Mouse (Mus musculus): ENCODE results near the gene Sgcd.

Sgcd gene

GRCm38 (mm10) chr11:47250301-47250700 lies 738.5 kb downstream of the Sgcd start:
- DNase-seq = no peak

- no peak for DNase-seq
Observed at GRCm38 (mm10) chr11:47248345-47248893, 740.4 kb downstream of the Sgcd start.

DNA sequence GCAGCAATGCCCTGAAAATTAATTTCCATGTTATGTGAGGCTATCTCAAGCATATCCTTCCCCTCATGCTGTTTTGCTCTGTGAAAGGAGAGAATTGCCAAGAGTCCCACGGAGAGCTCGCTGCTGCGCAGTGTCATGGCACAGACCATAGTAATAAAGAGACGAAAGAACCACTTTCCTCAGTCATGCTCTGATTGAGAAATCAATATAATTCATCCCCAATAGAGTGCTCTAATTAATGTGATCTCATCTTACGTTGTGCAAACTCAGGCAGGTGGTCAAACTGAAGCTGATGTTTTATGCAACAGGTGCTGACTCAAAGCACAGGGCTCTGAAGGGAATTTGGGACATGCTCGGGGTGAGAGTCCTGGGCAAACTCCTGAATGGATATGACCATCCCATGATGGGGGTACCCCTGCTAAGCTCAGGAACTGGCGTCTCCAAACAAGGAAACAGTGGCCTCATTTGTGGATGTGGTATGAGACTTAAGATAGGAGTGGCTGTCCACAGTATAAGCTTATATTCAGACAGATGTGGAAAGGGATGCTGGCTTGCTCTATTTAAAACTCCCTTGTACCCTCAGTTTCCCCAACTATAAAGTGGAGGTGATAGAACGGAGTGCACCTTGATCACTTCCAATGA lies 740.9 kb downstream of the Sgcd start:
- no peak for DNase-seq

DNA sequence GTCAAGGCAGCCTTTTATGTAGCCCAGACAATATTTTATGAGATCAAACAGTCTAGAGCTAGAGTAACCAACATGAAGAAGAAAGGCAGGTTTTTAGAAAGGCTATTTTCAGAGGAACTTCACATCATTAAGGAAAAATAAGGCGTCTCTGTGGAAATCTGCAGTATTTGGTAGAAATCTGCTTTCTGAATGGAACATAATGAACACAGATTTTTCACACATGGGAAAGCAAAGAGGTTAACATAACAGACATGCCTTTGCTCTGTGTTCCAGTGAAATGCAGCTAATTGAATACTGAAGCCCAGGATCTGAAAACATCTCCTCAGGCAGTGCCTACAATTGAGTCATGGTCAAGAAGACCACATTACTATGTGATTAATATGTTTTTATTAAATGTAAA lies 746.4 kb downstream of the Sgcd start:
- DNase-seq = no peak

DNA sequence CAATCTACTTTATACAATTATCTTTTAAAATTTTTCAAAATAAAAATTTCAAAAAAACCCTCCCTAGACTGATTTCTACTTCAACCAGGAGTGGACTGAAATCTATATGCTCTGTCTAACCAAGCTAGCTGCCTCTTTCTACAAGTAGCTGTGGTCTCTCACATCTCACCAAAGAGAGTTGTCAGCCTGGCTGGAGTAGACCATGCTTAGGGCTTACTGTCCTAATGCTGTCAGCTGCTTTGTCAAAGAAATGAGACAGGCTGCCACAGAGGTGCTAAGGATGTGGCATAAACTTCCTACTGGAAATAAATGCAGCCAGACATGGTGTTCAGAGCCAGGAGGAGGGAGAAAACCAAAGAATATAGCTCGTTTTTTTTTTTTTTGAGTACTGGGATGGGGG lies 760.5 kb downstream of the Sgcd start:
- no peak for DNase-seq

GRCm38 (mm10) chr11:47224148-47224547 lies 764.6 kb downstream of the Sgcd start:
- no peak for DNase-seq

DNA sequence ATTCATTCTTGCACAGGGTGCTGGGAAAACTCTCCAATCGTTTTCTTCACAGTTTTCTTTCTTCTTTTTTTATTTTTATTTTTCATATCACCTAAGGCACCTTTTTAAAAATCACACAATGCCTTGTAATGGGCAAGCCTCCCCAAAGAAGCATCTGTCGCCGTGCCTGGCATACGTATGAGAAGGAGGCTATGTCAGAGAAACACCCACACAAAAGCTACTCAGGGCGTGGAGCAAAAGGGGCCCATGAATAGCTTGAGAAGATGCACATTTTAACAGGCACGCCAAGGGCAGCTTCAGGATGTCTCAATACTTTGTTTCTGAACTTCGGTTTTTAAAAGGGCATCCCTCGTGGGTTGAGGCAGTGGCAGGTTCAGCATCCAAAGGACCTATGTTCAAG lies 777.2 kb downstream of the Sgcd start:
- no peak for DNase-seq

DNA sequence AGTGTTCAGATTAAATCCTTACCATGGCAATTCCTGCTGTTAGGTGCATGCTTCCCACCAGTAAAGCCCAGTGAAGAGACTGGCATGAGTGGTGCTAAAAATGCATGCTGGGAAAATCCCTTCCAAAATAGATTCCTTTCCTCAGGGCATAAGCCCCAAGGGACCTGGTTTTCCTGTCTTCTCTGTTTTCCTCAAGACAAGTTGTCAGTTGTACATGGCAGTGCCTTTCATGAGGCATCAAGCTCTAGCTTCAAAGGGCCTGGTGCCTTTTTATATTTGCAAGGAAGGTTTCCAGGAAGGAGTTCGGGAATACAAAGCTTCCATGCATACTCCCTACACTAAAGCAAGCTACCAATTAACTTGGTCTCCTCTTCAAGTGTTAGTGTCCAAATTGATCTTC lies 782.3 kb downstream of the Sgcd start:
- no peak for DNase-seq

GRCm38 (mm10) chr11:47199106-47199505 lies 789.7 kb downstream of the Sgcd start:
- no peak for DNase-seq

DNA sequence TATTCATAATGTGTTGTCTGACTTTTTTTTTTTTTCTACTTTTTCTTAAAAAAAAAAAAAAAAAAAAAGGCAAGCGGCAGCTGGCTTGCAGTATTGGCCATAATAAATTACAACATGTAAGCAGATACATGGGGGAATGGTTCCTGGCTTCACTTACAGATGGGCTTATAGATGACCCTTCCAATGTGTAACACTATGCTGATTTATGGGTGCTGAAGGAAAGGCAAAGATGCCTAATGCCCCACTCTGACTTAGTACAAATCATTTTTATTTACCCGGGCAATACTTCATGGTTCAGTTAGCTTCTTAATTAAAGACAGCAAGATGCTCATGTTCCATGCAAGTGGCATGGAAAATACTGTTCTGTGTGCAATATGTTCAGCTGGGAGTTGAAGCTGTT lies 800.2 kb downstream of the Sgcd start:
- DNase-seq = no peak

- DNase-seq = no peak
Observed at GRCm38 (mm10) chr11:47174977-47175376, 813.8 kb downstream of the Sgcd start.

- DNase-seq = no peak
Observed at GRCm38 (mm10) chr11:47170926-47171625, 817.7 kb downstream of the Sgcd start.

GRCm38 (mm10) chr11:47167376-47167775 lies 821.4 kb downstream of the Sgcd start:
- no peak for DNase-seq

DNA sequence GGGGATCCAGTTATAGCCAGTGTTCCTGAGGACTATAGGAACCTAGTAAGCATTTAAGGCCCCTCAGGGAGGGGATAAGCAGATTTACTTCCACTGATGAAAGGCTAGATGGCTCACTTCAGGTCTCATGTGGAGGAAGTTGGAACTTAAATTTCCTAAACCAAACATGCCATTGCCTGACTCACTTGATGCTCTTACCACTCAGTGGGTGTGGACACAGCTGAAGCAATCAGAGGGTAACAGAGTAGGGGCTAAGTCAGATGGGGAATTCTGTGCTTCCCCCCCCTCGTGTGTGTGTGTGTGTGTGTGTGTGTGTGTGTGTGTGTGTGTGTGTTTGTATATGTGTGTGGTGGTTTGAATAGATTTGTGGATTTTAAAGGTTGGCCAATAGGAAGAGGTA lies 830.7 kb downstream of the Sgcd start:
- DNase-seq = no peak

DNA sequence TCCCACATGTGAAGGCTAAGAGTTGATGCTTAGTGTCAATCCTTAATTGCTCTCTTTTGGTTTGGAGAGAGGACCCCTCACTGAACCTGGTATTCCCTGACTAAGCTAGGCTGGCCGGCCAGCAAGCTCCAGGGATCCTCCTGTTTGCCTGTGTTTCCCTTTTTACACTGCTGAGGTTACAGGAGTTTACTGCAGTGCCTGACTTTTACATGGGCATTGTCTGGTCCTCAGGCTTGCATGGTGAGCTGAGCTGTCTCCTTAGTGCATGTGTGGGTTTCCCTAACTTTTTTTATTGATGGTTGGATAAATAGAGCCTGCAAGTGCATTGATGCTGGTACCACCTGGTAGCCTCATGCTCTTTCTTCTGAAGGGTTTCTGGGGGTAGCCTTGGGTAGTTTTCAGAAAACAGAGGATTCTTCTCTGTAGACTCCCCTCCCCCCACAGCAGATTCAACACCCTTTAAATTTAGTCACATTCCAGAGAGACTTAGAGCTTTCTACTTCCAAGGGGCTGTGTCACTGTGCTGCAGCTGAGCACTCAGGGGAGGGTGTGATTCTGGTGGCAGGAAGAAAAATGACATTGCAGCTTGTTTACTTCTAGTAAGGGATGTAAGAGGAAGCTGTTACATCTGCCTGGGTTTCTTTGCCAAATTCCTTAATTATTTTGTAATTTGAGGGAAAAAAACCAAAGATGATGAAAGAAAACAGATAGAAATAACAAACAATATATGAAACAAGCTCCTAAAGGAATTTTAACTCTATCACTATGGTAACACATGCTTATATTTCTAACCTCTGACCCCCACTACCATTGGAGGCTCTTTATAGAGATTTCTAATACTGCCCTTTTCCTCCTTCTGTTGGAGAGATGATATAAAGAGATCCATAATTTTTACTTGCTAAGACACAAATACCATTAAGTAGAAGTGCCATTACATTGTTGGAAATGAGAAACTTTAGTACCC lies 831.8 kb downstream of the Sgcd start:
- no peak for DNase-seq

- DNase-seq = no peak
Observed at GRCm38 (mm10) chr11:47154837-47155430, 833.8 kb downstream of the Sgcd start.

DNA sequence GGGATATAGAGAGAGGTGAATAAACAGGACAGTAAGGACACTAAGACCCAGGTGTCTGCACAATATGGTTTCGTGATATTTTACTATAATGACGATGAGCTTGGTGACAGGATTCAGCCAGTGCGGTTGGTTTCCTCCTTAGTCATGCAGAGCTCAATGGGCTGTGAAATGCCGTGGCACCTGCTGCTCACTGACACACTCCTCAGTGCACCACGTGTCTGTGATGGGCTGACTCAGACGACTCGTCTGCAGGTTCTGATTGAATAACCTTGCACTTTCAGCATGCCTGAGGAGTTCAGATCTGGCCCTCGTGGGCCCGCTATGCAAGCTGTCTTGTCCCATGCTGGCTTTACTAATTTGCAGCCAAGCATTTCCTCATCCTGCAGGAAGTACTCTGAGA lies 839.2 kb downstream of the Sgcd start:
- no peak for DNase-seq

GRCm38 (mm10) chr11:47139867-47140266 lies 848.9 kb downstream of the Sgcd start:
- DNase-seq = no peak

DNA sequence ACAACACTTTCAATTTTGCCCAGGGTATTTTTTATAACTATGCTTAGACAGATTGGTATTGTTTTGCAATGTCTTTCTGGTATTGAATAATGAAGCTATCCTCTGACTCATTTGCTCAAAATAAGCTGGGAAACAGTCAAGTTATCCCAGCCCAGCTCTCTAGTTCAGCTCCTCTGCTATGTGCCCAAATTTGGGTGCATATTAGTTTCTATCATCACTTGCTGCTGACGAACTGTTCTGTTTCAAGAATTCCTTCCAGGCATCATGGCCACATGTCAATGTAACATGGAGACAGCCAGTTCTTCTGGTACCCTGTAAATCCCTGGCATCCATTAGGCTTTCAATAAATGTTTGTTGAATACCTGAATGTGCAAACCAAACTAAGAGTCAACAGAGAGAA lies 849.5 kb downstream of the Sgcd start:
- no peak for DNase-seq

- no peak for DNase-seq
Observed at GRCm38 (mm10) chr11:47132410-47132809, 856.4 kb downstream of the Sgcd start.

GRCm38 (mm10) chr11:47130432-47130831 lies 858.3 kb downstream of the Sgcd start:
- no peak for DNase-seq

GRCm38 (mm10) chr11:47129992-47130391 lies 858.8 kb downstream of the Sgcd start:
- no peak for DNase-seq

GRCm38 (mm10) chr11:47129166-47129565 lies 859.6 kb downstream of the Sgcd start:
- no peak for DNase-seq

Measured in right cerebral cortex, postnatal 14 days (tissue).